Mouse (Mus musculus): Measurements from ENCODE around the gene Nes. TPM values are rescaled to one million over a fixed set of nuclear protein-coding genes. Genes with fewer than 3 reads are reported as not detected.

The Nes gene
- polyA plus RNA-seq, 1 experiment from 2014 or later: 92.0 TPM

GRCm38 (mm10) chr3:87973593-87974380 lies 2.9 kb downstream of the Nes start:
- Histone ChIP-seq H3K9ac (ENCODE audit: low read length) (peak overlapping the region; percentile 95), H3K9me3 (ENCODE audit: control insufficient read depth, low read length) (no peaks in the 10 kb centered on the region), H3K36me3 (ENCODE audit: control insufficient read depth, insufficient read depth, low read length) (peaks cover 20% of the 10 kb centered on the region), H3K27me3 (ENCODE audit: control insufficient read depth, insufficient read depth, low read length) (no peaks in the 10 kb centered on the region), H3K4me3 (ENCODE audit: low read depth, low read length) (peak overlapping the region; percentile 90), H3K4me1 (replicated peaks; ENCODE audit: control insufficient read depth, insufficient read depth, low read length) (peaks cover 22% of the 10 kb centered on the region; the same call in 1 of the 2 replicates), H3K4me2 (ENCODE audit: low read depth, low read length, severe bottlenecking) (peak overlapping the region; percentile 85), H3K27ac (ENCODE audit: low read depth, low read length) (peak overlapping the region; percentile 99)
- WGBS: 11% methylated on average over 14 of the region's 14 CpGs
- ATAC-seq (replicated peaks; ENCODE audit: low FRiP score) (no peak; the same call in 1 of the 2 replicates), DNase-seq (ENCODE audit: low spot score) (peak; percentile 57)

GRCm38 (mm10) chr3:87974381-87974987 lies 3.6 kb downstream of the Nes start:
- Histone ChIP-seq H3K4me2 (ENCODE audit: low read depth, low read length, severe bottlenecking) (peak overlapping the region; percentile 85), H3K4me3 (ENCODE audit: low read depth, low read length) (peak overlapping the region; percentile 90), H3K9ac (ENCODE audit: low read length) (peak overlapping the region; percentile 95), H3K36me3 (ENCODE audit: control insufficient read depth, insufficient read depth, low read length) (peaks cover 20% of the 10 kb centered on the region), H3K27ac (ENCODE audit: low read depth, low read length) (peak overlapping the region; percentile 99), H3K9me3 (ENCODE audit: control insufficient read depth, low read length) (no peaks in the 10 kb centered on the region), H3K27me3 (ENCODE audit: control insufficient read depth, insufficient read depth, low read length) (no peaks in the 10 kb centered on the region), H3K4me1 (replicated peaks; ENCODE audit: control insufficient read depth, insufficient read depth, low read length) (peaks cover 22% of the 10 kb centered on the region; the same call in 1 of the 2 replicates)
- ATAC-seq (replicated peaks; ENCODE audit: low FRiP score) (peak; percentile 87), DNase-seq (ENCODE audit: low spot score) (peak; percentile 89)
- WGBS: 3% methylated on average over 12 of the region's 12 CpGs

- Histone ChIP-seq H3K27me3 (ENCODE audit: control insufficient read depth, insufficient read depth, low read length) (no peaks in the 10 kb centered on the region), H3K27ac (ENCODE audit: low read depth, low read length) (no peak overlapping the region), H3K4me2 (ENCODE audit: low read depth, low read length, severe bottlenecking) (no peak overlapping the region), H3K4me1 (replicated peaks; ENCODE audit: control insufficient read depth, insufficient read depth, low read length) (peaks cover 47% of the 10 kb centered on the region), H3K36me3 (ENCODE audit: control insufficient read depth, insufficient read depth, low read length) (peaks cover 20% of the 10 kb centered on the region), H3K9ac (ENCODE audit: low read length) (no peak overlapping the region), H3K9me3 (ENCODE audit: control insufficient read depth, low read length) (no peaks in the 10 kb centered on the region), H3K4me3 (ENCODE audit: low read depth, low read length) (no peak overlapping the region)
- DNase-seq (ENCODE audit: low spot score): no peak
- no peak for ATAC-seq (replicated peaks; ENCODE audit: low FRiP score)
- WGBS: 88% methylated on average over 5 of the region's 5 CpGs
These were observed 8.6 kb downstream of the Nes start for GRCm38 (mm10) chr3:87979493-87979892.

GRCm38 (mm10) chr3:87980085-87980484 lies 9.2 kb downstream of the Nes start:
- Histone ChIP-seq H3K9me3 (ENCODE audit: control insufficient read depth, low read length) (no peaks in the 10 kb centered on the region), H3K36me3 (ENCODE audit: control insufficient read depth, insufficient read depth, low read length) (peaks cover 20% of the 10 kb centered on the region), H3K27me3 (ENCODE audit: control insufficient read depth, insufficient read depth, low read length) (no peaks in the 10 kb centered on the region), H3K4me3 (ENCODE audit: low read depth, low read length) (no peak overlapping the region), H3K27ac (ENCODE audit: low read depth, low read length) (peak overlapping the region; percentile 6; the same call in 1 of the 2 replicates), H3K9ac (ENCODE audit: low read length) (no peak overlapping the region), H3K4me1 (replicated peaks; ENCODE audit: control insufficient read depth, insufficient read depth, low read length) (peaks cover 44% of the 10 kb centered on the region), H3K4me2 (ENCODE audit: low read depth, low read length, severe bottlenecking) (no peak overlapping the region)
- ATAC-seq (replicated peaks; ENCODE audit: low FRiP score) (no peak), DNase-seq (ENCODE audit: low spot score) (no peak)
- 76% methylated on average over 3 of the region's 3 CpGs for WGBS

GRCm38 (mm10) chr3:87980728-87981127 lies 9.8 kb downstream of the Nes start:
- no peak overlapping the region for H3K4me2 ChIP-seq (ENCODE audit: low read depth, low read length, severe bottlenecking)
- no peaks in the 10 kb centered on the region for H3K9me3 ChIP-seq (ENCODE audit: control insufficient read depth, low read length)
- H3K4me3 ChIP-seq (ENCODE audit: low read depth, low read length): no peak overlapping the region
- H3K4me1 ChIP-seq (replicated peaks; ENCODE audit: control insufficient read depth, insufficient read depth, low read length): peaks cover 45% of the 10 kb centered on the region
- peaks cover 14% of the 10 kb centered on the region for H3K36me3 ChIP-seq (ENCODE audit: control insufficient read depth, insufficient read depth, low read length)
- H3K27ac ChIP-seq (ENCODE audit: low read depth, low read length): peak overlapping the region; percentile 88; the same call in 1 of the 2 replicates
- 67% methylated on average over 5 of the region's 5 CpGs for WGBS
- H3K27me3 ChIP-seq (ENCODE audit: control insufficient read depth, insufficient read depth, low read length): no peaks in the 10 kb centered on the region
- DNase-seq (ENCODE audit: low spot score) (no peak), ATAC-seq (replicated peaks; ENCODE audit: low FRiP score) (no peak)
- H3K9ac ChIP-seq (ENCODE audit: low read length): no peak overlapping the region

GRCm38 (mm10) chr3:87981214-87981760 lies 10.4 kb downstream of the Nes start:
- Histone ChIP-seq H3K9me3 (ENCODE audit: control insufficient read depth, low read length) (no peaks in the 10 kb centered on the region), H3K4me3 (ENCODE audit: low read depth, low read length) (no peak overlapping the region), H3K9ac (ENCODE audit: low read length) (no peak overlapping the region), H3K4me2 (ENCODE audit: low read depth, low read length, severe bottlenecking) (no peak overlapping the region), H3K27ac (ENCODE audit: low read depth, low read length) (peak overlapping the region; percentile 88), H3K36me3 (ENCODE audit: control insufficient read depth, insufficient read depth, low read length) (peaks cover 12% of the 10 kb centered on the region), H3K4me1 (replicated peaks; ENCODE audit: control insufficient read depth, insufficient read depth, low read length) (peaks cover 47% of the 10 kb centered on the region), H3K27me3 (ENCODE audit: control insufficient read depth, insufficient read depth, low read length) (no peaks in the 10 kb centered on the region)
- 88% methylated on average over 6 of the region's 6 CpGs for WGBS
- ATAC-seq (replicated peaks; ENCODE audit: low FRiP score) (no peak), DNase-seq (ENCODE audit: low spot score) (no peak)

GRCm38 (mm10) chr3:87981894-87982835 lies 11.3 kb downstream of the Nes start:
- Histone ChIP-seq H3K4me3 (ENCODE audit: low read depth, low read length) (no peak overlapping the region), H3K4me2 (ENCODE audit: low read depth, low read length, severe bottlenecking) (no peak overlapping the region), H3K9ac (ENCODE audit: low read length) (peak overlapping the region; percentile 51), H3K27me3 (ENCODE audit: control insufficient read depth, insufficient read depth, low read length) (no peaks in the 10 kb centered on the region), H3K36me3 (ENCODE audit: control insufficient read depth, insufficient read depth, low read length) (peaks cover 4% of the 10 kb centered on the region; the same call in 1 of the 2 replicates), H3K9me3 (ENCODE audit: control insufficient read depth, low read length) (no peaks in the 10 kb centered on the region), H3K4me1 (replicated peaks; ENCODE audit: control insufficient read depth, insufficient read depth, low read length) (peaks cover 53% of the 10 kb centered on the region), H3K27ac (ENCODE audit: low read depth, low read length) (peak overlapping the region; percentile 88)
- peak; percentile 55 for DNase-seq (ENCODE audit: low spot score)
- ATAC-seq (replicated peaks; ENCODE audit: low FRiP score): no peak
- WGBS: 34% methylated on average over 12 of the region's 12 CpGs
